Mouse (Mus musculus) kidney, adult 18-20 months (tissue): Measurements from ENCODE around the gene Foxr1.

Experiments used
- DNase-seq: peaks from one replicate; pipeline ENCODE4 v3.0.0; 2021

Foxr1 gene

GRCm38 (mm10) chr9:44440961-44441360 is at the start of gene Foxr1:
Gene Foxr1 (minus strand): TSS chr9:44441136.
- DNase-seq, result no peak

GRCm38 (mm10) chr9:44490086-44490967 is 49.4 kb upstream of the Foxr1 start:
- peak; percentile 89 for DNase-seq

DNA sequence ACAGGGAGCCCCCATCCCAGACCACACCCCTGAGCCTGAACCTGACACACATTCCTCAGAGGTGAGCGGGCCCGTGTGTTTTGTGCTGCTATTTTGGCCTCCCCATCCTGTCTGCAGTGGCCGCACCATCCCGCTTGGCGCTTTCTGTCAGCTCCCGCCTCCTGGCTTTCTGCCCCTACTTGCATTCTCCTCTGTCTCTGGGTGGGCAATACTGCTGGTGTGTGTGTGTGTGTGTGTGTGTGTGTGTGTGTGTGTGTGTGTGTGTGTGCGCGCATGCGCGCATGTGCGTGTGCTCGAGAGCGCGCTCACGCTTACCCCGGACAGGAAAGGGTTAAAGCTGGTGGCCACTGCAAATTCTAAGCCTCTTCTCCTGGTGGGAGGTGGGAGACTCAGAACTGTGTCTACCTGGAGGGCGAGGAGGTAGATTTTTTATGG is 48.7 kb upstream of the Foxr1 start:
- DNase-seq, result peak; percentile 48

GRCm38 (mm10) chr9:44488855-44489381 is 48.0 kb upstream of the Foxr1 start:
- DNase-seq, result peak; percentile 88

- DNase-seq, result peak; percentile 61
Measured at GRCm38 (mm10) chr9:44488416-44488815, 47.5 kb upstream of the Foxr1 start.

DNA sequence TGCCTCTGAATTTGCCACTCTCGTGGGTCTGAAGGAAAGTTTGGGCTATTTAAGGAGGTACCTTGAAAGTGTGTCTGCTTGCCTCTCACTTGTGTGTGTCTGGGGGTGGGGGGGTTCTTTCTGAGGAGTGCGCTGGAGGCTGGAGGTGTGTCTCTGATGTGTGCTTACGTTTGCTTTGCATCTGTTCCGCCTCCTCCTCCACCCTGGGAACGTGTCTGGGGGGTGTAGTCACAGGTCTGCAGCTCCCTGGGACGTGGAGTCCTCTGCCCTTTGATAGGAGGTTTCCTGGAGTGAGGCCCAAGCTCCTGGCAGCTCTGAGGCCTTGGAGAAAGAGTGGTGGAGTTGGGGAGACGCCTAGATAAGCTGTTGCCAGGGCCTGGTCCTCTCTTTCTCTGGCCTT is 46.5 kb upstream of the Foxr1 start:
- peak; percentile 86 for DNase-seq

DNA sequence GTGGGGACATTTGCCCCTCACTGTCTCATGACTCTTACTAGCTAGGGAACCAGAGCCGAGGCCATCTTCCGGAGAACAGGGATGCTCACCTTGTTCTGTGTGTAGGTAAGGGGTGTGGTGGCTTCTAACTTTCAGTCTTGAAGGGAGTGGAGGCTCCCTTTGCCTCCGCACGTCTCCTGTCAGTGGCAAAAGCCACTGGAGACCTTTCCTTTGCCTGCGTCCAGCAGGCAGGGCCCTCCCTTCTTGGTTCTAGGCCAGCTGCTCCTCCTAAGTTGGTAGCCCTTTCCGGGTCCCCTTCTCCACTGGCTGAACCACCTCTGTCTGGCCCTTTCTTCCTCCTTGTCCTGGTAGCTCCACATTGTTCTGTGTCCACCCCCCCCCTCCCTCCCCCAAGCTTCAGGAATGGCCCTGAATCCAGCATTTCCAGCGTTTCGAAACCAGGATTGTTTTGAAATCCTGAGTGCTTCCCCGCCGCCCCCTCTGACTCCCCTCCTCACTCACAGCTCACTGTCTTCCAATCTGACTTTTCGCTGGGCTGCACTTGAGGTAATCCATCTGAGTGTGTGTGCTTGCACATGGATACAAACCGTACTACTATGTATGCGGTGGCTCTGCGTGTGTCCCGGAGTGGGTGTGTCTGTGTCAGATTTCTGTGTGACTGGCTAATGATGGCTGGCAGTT is 45.9 kb upstream of the Foxr1 start:
- peak; percentile 72 for DNase-seq

- no peak for DNase-seq
Measured at GRCm38 (mm10) chr9:44486335-44486734, 45.4 kb upstream of the Foxr1 start.

- peak; percentile 68 for DNase-seq
Measured at GRCm38 (mm10) chr9:44485516-44486161, 44.7 kb upstream of the Foxr1 start.

GRCm38 (mm10) chr9:44485105-44485515 is 44.2 kb upstream of the Foxr1 start:
- DNase-seq, result no peak

GRCm38 (mm10) chr9:44484311-44485104 is 43.6 kb upstream of the Foxr1 start:
- peak; percentile 41 for DNase-seq

DNA sequence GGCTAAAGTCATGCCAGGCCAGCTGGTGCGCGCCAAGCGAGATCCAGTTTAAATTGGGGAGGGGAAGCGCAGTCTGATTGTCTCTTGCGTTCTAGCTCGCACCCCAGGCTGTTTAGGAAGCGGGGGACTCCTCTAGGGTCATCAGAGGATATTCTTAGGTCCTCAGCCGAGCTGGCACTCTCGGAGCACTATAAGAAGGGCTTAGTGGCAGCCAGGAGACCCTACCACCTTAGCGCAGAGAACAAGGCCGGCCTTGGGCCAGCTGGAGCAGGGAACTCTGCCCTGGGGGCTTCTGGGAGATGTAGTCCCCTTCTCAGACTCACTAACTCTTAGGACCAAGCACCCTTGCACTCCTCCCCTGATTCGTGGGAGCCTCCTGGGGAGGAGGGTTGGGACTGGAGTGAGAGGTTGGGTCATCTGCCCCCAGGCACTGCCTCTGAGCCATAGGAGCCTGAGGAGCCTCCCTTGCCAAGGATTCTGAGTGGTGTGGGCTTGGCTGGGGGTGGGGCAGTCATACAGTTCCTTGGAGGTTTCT is 42.6 kb upstream of the Foxr1 start:
- DNase-seq, result peak; percentile 76

- peak; percentile 43 for DNase-seq
Measured at GRCm38 (mm10) chr9:44483041-44483509, 42.1 kb upstream of the Foxr1 start.

- DNase-seq, result peak; percentile 92
Measured at GRCm38 (mm10) chr9:44482552-44482951, 41.6 kb upstream of the Foxr1 start, which contains the start of gene Bcl9l. Gene Bcl9l (plus strand): TSS chr9:44482825.

DNA sequence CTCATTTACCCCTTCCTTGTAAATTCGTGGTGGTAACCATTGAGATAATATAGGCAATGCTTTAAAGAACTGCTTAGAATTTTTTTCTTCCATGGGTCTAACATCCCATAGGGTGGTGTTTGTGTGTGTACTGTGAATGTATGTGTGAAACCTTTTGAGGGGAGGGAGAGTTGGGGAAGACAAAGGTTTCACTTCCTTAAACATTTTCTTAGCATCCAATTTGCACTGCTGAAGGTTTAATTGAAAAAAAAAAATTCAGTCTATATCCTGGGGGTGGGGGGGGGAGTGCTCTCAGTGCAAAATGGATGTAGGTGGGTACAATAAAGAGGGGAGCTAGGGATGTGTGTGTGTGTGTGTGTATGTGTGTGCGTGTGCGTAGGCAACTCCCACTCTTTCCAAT is 41.2 kb upstream of the Foxr1 start:
- no peak for DNase-seq

DNA sequence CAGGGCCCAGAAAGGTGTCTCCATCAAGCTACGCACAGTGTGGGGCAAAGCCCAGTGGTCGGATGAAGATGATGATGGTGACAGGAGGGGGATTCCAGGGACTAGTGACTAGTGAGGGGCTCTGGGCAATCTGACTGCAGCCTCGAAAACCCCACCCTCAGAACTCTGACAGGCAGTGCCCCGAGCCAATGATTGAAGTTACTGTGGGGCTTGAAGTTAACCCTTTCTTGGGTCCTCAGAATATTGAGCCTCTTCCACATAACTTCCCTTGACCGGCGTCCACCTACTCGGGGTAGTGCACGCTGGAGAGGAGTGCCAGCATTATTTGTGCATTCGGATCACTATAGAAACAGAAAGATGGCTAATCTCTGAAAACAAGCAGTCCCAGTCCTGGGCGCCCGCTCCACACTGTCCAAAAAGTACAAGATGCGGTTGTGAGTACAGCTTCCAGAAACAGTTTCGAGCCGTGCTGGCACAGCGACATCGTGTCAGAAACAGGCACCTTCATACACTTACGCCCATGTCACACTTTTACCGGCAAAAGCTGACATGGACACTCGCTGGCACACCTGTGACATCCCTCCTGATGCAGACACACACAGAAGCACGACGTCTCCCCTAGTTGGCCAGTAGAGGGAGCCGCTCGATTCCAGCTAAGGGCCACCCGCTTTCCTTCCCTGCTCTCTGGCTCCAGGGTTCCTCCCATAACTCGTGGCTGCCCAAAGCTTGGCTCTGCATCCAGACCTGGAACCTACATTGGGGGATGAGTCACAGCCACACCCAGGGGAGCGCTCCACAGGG is 38.9 kb upstream of the Foxr1 start:
- peak; percentile 90 for DNase-seq

- DNase-seq, result peak; percentile 87
Measured at GRCm38 (mm10) chr9:44478959-44479605, 38.1 kb upstream of the Foxr1 start.

DNA sequence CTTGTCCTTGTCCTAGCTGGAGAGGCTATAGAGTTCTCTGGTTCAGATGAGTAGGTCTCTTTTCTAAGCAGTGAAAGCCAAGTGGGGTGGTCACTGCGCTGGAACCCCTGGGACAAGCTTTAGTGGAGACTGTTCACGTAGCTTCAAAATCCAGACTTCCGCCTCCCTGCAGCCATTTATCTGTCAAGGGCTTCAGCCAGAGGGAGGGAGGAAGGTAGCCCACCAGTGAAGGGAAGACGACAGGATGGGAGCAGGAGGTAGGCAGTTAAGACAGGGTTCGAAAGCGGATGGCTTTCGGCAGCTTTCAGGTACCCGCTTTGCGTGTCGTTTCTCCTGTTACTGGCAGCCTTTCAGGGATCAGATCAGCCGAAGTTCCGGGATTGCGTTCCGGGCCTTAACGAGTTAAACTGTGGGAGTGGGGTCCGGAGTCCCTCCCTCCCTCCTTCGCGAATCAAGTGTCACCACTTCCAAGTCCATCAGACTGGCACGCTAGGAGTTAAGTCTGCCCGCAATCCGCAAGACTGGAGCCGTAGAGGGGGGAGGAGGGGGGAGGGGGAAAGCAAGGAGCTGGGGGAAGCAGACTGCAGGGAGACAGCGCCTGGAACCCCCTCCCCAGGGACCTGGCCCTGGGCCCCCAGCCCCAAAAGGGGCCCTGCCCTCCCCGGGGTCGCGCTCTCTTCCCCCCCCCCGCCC is 37.4 kb upstream of the Foxr1 start:
- peak; percentile 78 for DNase-seq

DNA sequence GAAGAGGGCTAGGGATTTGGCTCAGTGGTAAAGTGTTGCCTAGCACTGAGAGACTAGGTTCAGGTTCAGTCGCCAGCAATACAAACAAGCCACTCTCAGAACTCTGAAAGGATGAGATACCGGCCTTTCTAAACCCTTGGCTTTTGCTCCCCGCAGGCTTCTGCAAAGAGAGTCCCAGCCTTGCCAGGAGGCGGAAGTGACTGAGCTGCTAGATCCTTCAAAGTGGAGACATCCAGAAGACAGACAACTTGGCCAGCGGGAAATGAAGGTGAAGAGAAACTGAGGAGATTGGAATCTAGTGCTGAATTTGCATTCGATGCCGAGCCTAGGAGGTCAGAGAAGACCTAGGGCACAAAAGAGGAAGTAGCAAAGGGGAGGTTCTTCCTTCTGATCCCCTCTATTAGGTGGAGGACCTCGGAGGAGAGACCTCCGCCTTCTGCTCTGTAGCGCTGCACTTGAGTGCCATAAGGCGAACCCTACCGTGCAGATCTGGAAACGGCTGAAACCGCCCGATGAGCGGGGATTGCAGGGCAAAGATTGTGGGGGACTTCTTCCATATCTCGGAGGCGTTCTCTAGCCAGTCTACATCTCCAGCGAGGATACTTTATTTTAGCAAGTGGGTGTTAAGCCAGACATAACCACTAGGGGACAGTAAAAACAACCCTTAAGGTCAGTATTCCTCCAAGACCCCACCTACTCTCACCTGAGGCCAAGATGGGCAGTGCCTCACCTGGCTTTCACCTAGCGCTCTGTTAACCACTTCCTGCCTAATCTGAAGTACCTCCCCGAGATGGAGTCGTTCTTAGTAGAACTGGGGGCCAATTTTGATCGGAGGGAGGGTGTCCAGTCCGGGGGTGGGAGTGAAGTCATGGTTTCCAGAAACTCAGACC is 36.6 kb upstream of the Foxr1 start:
- DNase-seq, result peak; percentile 72
